In genomic region chr3:149360164-149360563, GRCm38 (mm10) we compare ENCODE assay signal across 19 mouse cellular contexts.
A peak's percentile ranks its signal among the peaks of the same experiment; 100 is the strongest.
DNase-seq lines count a peak whose midpoint lies in the region; ATAC-seq and TF ChIP-seq lines count a peak whose summit lies in the region.
"Had no signal": no experiment of that assay in that cellular context is flagged by ENCODE, and none has a peak within 500 bp of the region (broad histone marks: within the 10 kb centered on the region; RNA-seq: fewer than 3 reads in every experiment).

No protein-coding gene starts in this region.

- no peaks in the 10 kb centered on the region for H3K9me3 ChIP-seq in kidney, postnatal 0 days (replicated peaks; ENCODE audit: low read length)
- H3K9me3 ChIP-seq in intestine, embryonic 16.5 days (ENCODE audit: control insufficient read depth, low read length): no peaks in the 10 kb centered on the region
- H3K9me3 ChIP-seq: embryonic facial prominence, embryonic 10.5 days; embryonic facial prominence, embryonic 12.5 days; forebrain, embryonic 13.5 days; forebrain, embryonic 15.5 days had no signal

- H3K9ac ChIP-seq in kidney, postnatal 0 days (ENCODE audit: low read depth, low read length): no peak overlapping the region
- no peak overlapping the region for H3K9ac ChIP-seq in intestine, embryonic 16.5 days (ENCODE audit: low read depth, low read length)
- H3K9ac ChIP-seq: embryonic facial prominence, embryonic 12.5 days; forebrain, embryonic 13.5 days; forebrain, embryonic 15.5 days had no signal

- no peak overlapping the region for H3K4me3 ChIP-seq in kidney, postnatal 0 days (replicated peaks; ENCODE audit: low read depth, low read length)
- H3K4me3 ChIP-seq in intestine, embryonic 16.5 days (ENCODE audit: low read length): no peak overlapping the region
- H3K4me3 ChIP-seq: embryonic facial prominence, embryonic 10.5 days; embryonic facial prominence, embryonic 12.5 days; forebrain, embryonic 13.5 days; forebrain, embryonic 15.5 days had no signal

- TF ChIP-seq CTCF in kidney, postnatal 0 days (IDR thresholded peaks at IDR 0.05; ENCODE audit: low read depth): no peak

- peak; percentile 32 for DNase-seq in kidney, postnatal 0 days (ENCODE audit: low spot score)
- no peak for DNase-seq in kidney, adult 11 months
- no peak for DNase-seq in layer of hippocampus, adult 9-10 months (ENCODE audit: low spot score)
- DNase-seq: adrenal gland, adult 2 months; adrenal gland, postnatal 10 days; adrenal gland, postnatal 25 days; cerebellum, adult 11 months; cerebellum, adult 18-20 months; cerebellum, adult 8-10 months; cerebellum, adult 9-11 months; cerebellum, postnatal 14 days; cerebellum, postnatal 36 days had no signal

- no peak overlapping the region for H3K27ac ChIP-seq in kidney, postnatal 0 days
- no peak overlapping the region for H3K27ac ChIP-seq in intestine, embryonic 16.5 days (ENCODE audit: low read length)
- H3K27ac ChIP-seq: embryonic facial prominence, embryonic 10.5 days; embryonic facial prominence, embryonic 12.5 days; forebrain, embryonic 13.5 days; forebrain, embryonic 15.5 days had no signal

- no peak for ATAC-seq in kidney, postnatal 0 days (replicated peaks; ENCODE audit: low FRiP score, low read depth)
- peak; percentile 69 for ATAC-seq in common myeloid progenitor, adult 5-6 weeks (replicated peaks; ENCODE audit: low read depth, poor library complexity, severe bottlenecking)
- ATAC-seq in megakaryocyte progenitor cell, adult 5-6 weeks (replicated peaks; ENCODE audit: poor library complexity): peak; percentile 77
- no peak for ATAC-seq in intestine, embryonic 16.5 days
- ATAC-seq: forebrain, embryonic 13.5 days; forebrain, embryonic 15.5 days had no signal

- H3K36me3 ChIP-seq in kidney, postnatal 0 days (ENCODE audit: insufficient read depth, low read length): no peaks in the 10 kb centered on the region
- no peaks in the 10 kb centered on the region for H3K36me3 ChIP-seq in intestine, embryonic 16.5 days (ENCODE audit: control insufficient read depth, insufficient read depth, low read length)
- H3K36me3 ChIP-seq: embryonic facial prominence, embryonic 10.5 days; embryonic facial prominence, embryonic 12.5 days; forebrain, embryonic 15.5 days had no signal

- H3K27me3 ChIP-seq in kidney, postnatal 0 days (ENCODE audit: insufficient read depth, low read length): no peaks in the 10 kb centered on the region
- no peaks in the 10 kb centered on the region for H3K27me3 ChIP-seq in intestine, embryonic 16.5 days (replicated peaks; ENCODE audit: control insufficient read depth, insufficient read depth, low read length)
- H3K27me3 ChIP-seq: embryonic facial prominence, embryonic 12.5 days; forebrain, embryonic 13.5 days; forebrain, embryonic 15.5 days had no signal

- no peaks in the 10 kb centered on the region for H3K4me1 ChIP-seq in kidney, postnatal 0 days (replicated peaks; ENCODE audit: insufficient read depth, low read length)
- no peaks in the 10 kb centered on the region; the same call in 1 of the 2 replicates for H3K4me1 ChIP-seq in intestine, embryonic 16.5 days (ENCODE audit: control insufficient read depth, insufficient read depth, low read length)
- H3K4me1 ChIP-seq: embryonic facial prominence, embryonic 12.5 days had no signal

- WGBS in kidney, postnatal 0 days: 80% methylated on average over 2 of the region's 2 CpGs
- WGBS in intestine, embryonic 16.5 days: 68% methylated on average over 2 of the region's 2 CpGs

- no peak overlapping the region for H3K4me2 ChIP-seq in kidney, postnatal 0 days (ENCODE audit: low read length)
- no peak overlapping the region for H3K4me2 ChIP-seq in intestine, embryonic 16.5 days (ENCODE audit: low read depth, low read length)
- H3K4me2 ChIP-seq: embryonic facial prominence, embryonic 12.5 days; forebrain, embryonic 13.5 days; forebrain, embryonic 15.5 days had no signal

Comparison
In these comparisons a context has a peak if more than half of its experiments do, and no peak if none do; other contexts are left out.
1. ATAC-seq: peak in common myeloid progenitor, adult 5-6 weeks (single experiment) and megakaryocyte progenitor cell, adult 5-6 weeks (single experiment); none in kidney, postnatal 0 days (single experiment) and intestine, embryonic 16.5 days (single experiment).